Mouse (Mus musculus) testis, adult 2 months (tissue): ENCODE results near the gene B3gnt3. TPM values are rescaled to one million over a fixed set of nuclear protein-coding genes. Genes with fewer than 3 reads are reported as not detected.
A peak's percentile ranks its signal among the peaks of the same experiment; 100 is the strongest.

Experiments
- H3K27ac ChIP-seq: fragments of 200-500 bp; 2 replicates; pipeline ENCODE4 v1.5.1; 2012; ENCODE audit warnings: low read depth, low read length; ENCODE audit not compliant: control insufficient read depth, insufficient read depth
- H3K27me3 ChIP-seq: fragments of 200-500 bp; 2 replicates; pipeline ENCODE4 v1.6.1; 2012; ENCODE audit warnings: mild to moderate bottlenecking, low read length, moderate library complexity; ENCODE audit not compliant: control insufficient read depth, insufficient read depth
- H3K36me3 ChIP-seq: fragments of 200-500 bp; 2 replicates; pipeline ENCODE4 v1.6.1; 2012; ENCODE audit warnings: mild to moderate bottlenecking, low read length; ENCODE audit not compliant: control insufficient read depth, insufficient read depth
- H3K4me1 ChIP-seq: fragments of 200-500 bp; 2 replicates; pipeline ENCODE4 v1.6.1; 2012; ENCODE audit warnings: low read length; ENCODE audit not compliant: control insufficient read depth, insufficient read depth
- H3K4me3 ChIP-seq: fragments of 200-500 bp; 2 replicates; pipeline ENCODE4 v1.5.1; 2012; ENCODE audit warnings: low read depth, mild to moderate bottlenecking, low read length, moderate library complexity, mixed read lengths; ENCODE audit not compliant: control insufficient read depth
- CTCF ChIP-seq: fragments of 200-500 bp; IDR thresholded peaks from 2 replicates; pipeline ENCODE4 v1.5.1; 2012; ENCODE audit warnings: low read depth, mild to moderate bottlenecking, inconsistent platforms, low read length, moderate library complexity; ENCODE audit not compliant: control insufficient read depth, insufficient read depth, insufficient replicate concordance
- POLR2A ChIP-seq: fragments of 200-500 bp; IDR thresholded peaks from 2 replicates; pipeline ENCODE4 v1.6.1; 2012; ENCODE audit warnings: low read depth, mild to moderate bottlenecking, inconsistent platforms, low read length, moderate library complexity; ENCODE audit not compliant: control insufficient read depth
- polyA plus RNA-seq: library from polyadenylated mRNA; depleted of rRNA; stranded (reverse); fragments of >200 nt; gene quantifications from 2 replicates; pipeline ENCODE4 v1.2.3, GENCODE M21; 2012

B3gnt3 gene
- polyA plus RNA-seq, 1 experiment, result 0.17 TPM

GRCm38 (mm10) chr8:71731652-71732230 is 30.2 kb upstream of the B3gnt3 start:
- H3K36me3 ChIP-seq, result no peaks in the 10 kb centered on the region
- H3K27ac ChIP-seq, result no peak overlapping the region
- no peaks in the 10 kb centered on the region for H3K27me3 ChIP-seq
- no peak for TF ChIP-seq CTCF
- no peak for TF ChIP-seq POLR2A
- H3K4me1 ChIP-seq, result peaks cover 7% of the 10 kb centered on the region
- H3K4me3 ChIP-seq, result no peak overlapping the region

GRCm38 (mm10) chr8:71728826-71729620 is 27.4 kb upstream of the B3gnt3 start:
- H3K27ac ChIP-seq, result no peak overlapping the region

GRCm38 (mm10) chr8:71728240-71728785 is 26.7 kb upstream of the B3gnt3 start:
- H3K36me3 ChIP-seq, result no peaks in the 10 kb centered on the region
- no peaks in the 10 kb centered on the region for H3K27me3 ChIP-seq
- H3K4me3 ChIP-seq, result peak overlapping the region; percentile 7
- H3K27ac ChIP-seq, result no peak overlapping the region
- H3K4me1 ChIP-seq, result peaks cover 12% of the 10 kb centered on the region
- no peak for TF ChIP-seq CTCF
- no peak for TF ChIP-seq POLR2A

More at GRCm38 (mm10) chr8:71728826-71729620, 27.4 kb upstream of the B3gnt3 start:
- TF ChIP-seq CTCF (no peak), POLR2A (no peak)
- no peaks in the 10 kb centered on the region for H3K27me3 ChIP-seq
- peak overlapping the region; percentile 7 for H3K4me3 ChIP-seq
- H3K4me1 ChIP-seq, result peaks cover 12% of the 10 kb centered on the region
- no peaks in the 10 kb centered on the region for H3K36me3 ChIP-seq

- peak within 1 kb of the TSS; percentile 32 for H3K4me3 ChIP-seq
- H3K27ac ChIP-seq, result no peak within 1 kb of the TSS
- no peaks in the 10 kb centered on the region for H3K27me3 ChIP-seq
- TF ChIP-seq CTCF, result no peak
- TF ChIP-seq POLR2A, result no peak
- H3K4me1 ChIP-seq, result peaks cover 15% of the 10 kb centered on the region
- H3K36me3 ChIP-seq, result no peaks in the 10 kb centered on the region
Measured at GRCm38 (mm10) chr8:71725122-71725924, 23.7 kb upstream of the B3gnt3 start, which contains the start of gene Fcho1. Gene Fcho1, minus strand, starts transcription at chr8:71725716.

- Histone ChIP-seq H3K4me1 (peaks cover 19% of the 10 kb centered on the region), H3K27ac (no peak overlapping the region), H3K4me3 (no peak overlapping the region), H3K27me3 (no peaks in the 10 kb centered on the region), H3K36me3 (no peaks in the 10 kb centered on the region)
- TF ChIP-seq POLR2A, result no peak
- TF ChIP-seq CTCF, result no peak
Measured at GRCm38 (mm10) chr8:71724389-71724788, 22.8 kb upstream of the B3gnt3 start.

GRCm38 (mm10) chr8:71723047-71723551 is 21.5 kb upstream of the B3gnt3 start:
- H3K36me3 ChIP-seq, result no peaks in the 10 kb centered on the region
- peaks cover 18% of the 10 kb centered on the region for H3K4me1 ChIP-seq
- no peak overlapping the region for H3K4me3 ChIP-seq
- TF ChIP-seq POLR2A (no peak), CTCF (no peak)
- no peak overlapping the region for H3K27ac ChIP-seq
- H3K27me3 ChIP-seq, result no peaks in the 10 kb centered on the region

GRCm38 (mm10) chr8:71719928-71720457 is 18.4 kb upstream of the B3gnt3 start:
- Histone ChIP-seq H3K4me3 (peak overlapping the region; percentile 82), H3K27ac (no peak overlapping the region), H3K27me3 (no peaks in the 10 kb centered on the region), H3K4me1 (peaks cover 14% of the 10 kb centered on the region), H3K36me3 (no peaks in the 10 kb centered on the region)
- TF ChIP-seq POLR2A (no peak), CTCF (no peak)
